Mouse (Mus musculus): ENCODE data around the gene Tbc1d2.

DNA sequence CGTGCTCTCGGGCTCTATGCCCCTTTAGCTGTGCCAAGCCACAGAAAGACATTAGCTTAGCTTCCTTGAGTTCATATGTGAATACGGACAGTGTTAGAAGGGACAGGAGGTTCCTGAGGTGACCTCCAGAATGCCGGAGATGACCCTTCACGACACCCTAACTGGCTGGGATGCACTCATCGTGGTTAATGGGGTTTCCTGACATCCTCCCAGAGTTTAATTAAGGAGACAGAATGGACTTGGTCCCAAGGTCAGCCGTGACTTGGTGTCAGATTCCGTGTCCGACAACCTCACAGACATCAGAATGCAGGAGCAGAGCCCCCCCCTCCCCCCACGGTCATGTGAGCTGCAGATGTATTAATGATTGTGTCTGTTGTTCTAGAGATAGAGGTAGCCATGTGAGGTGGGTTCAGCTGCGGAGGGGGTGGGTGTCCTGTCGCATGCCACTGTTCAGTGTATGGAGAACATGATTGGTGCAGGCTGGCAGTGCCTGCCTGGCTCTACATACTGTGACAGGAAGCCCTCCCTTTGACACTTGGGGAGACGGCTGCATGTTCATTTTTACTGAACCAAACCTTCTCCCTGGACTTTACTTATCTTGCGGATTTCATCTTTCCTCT, 38.3 kb upstream of the Tbc1d2 start:
- TF ChIP-seq CTCF (IDR thresholded peaks at IDR 0.05; ENCODE audit: low read depth) (no peak), EP300 (IDR thresholded peaks at IDR 0.05; ENCODE audit: low read depth) (no peak)
